Mouse (Mus musculus) kidney, postnatal 25 days (tissue): ENCODE results near the gene Got2.

Experiments
- DNase-seq, 2 experiments: peaks; one replicate each; pipeline ENCODE4 v3.0.0; 2021; ENCODE audit warnings: mixed read lengths in 2 of 2

Got2 gene

DNA sequence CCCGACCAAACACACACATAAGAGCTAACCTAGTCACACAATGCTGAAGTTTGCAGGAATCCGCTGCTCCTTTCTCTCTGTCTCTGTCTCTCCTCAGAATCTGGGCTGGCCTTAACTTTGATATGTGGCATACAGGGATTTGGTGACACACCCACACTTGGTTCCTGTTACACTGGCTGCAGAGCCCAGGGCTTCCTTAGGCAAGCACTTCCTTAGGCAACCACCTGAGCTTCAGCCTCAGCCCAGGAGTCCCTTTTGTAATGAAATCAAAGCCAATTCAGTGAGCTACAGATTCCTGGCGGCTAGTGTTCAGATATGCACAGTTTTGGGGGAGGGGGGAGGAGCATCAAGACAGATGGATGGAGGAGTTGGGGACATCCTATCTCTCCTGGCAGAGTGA, 70.8 kb downstream of the Got2 start:
- no peak for DNase-seq

GRCm38 (mm10) chr8:95816044-95816708, 72.2 kb downstream of the Got2 start:
- no peak for DNase-seq
